Mouse (Mus musculus) midbrain, embryonic 11.5 days (tissue): ENCODE data around the gene Ccdc155. TPM values are rescaled to one million over a fixed set of nuclear protein-coding genes. Genes with fewer than 3 reads are reported as not detected.

Experiments used
- ATAC-seq: fragments of 200-750 bp; cut with Nextera tagmentation; 2 replicates; pipeline ENCODE4 v1.8.0; 2017; ENCODE audit warnings: moderate TSS enrichment, moderate library complexity; ENCODE audit not compliant: low FRiP score
- DNase-seq: peaks from one replicate; pipeline ENCODE4 v3.0.0; 2015; ENCODE audit warnings: low spot score; ENCODE audit errors: missing footprints
- H3K27ac ChIP-seq: fragments of 300-500 bp; sonication (generic); 2 replicates; pipeline ENCODE4 v1.5.1; 2014; ENCODE audit warnings: low read depth, low read length
- H3K27me3 ChIP-seq: fragments of 300-500 bp; sonication (generic); 2 replicates; pipeline ENCODE4 v1.6.1; 2014; ENCODE audit warnings: mild to moderate bottlenecking, low read length, moderate library complexity, mixed read lengths; ENCODE audit not compliant: control insufficient read depth, insufficient read depth
- H3K36me3 ChIP-seq: fragments of 300-500 bp; sonication (generic); 2 replicates; pipeline ENCODE4 v1.6.1; 2014; ENCODE audit warnings: mild to moderate bottlenecking, low read length, moderate library complexity, mixed read lengths; ENCODE audit not compliant: control insufficient read depth, insufficient read depth
- H3K4me1 ChIP-seq: fragments of 300-500 bp; sonication (generic); 2 replicates; pipeline ENCODE4 v1.6.1; 2014; ENCODE audit warnings: low read length; ENCODE audit not compliant: control insufficient read depth, insufficient read depth
- H3K4me2 ChIP-seq: fragments of 300-500 bp; sonication (generic); 2 replicates; pipeline ENCODE4 v1.6.1; 2014; ENCODE audit warnings: mild to moderate bottlenecking, moderate library complexity
- H3K4me3 ChIP-seq: fragments of 300-500 bp; sonication (generic); 2 replicates; pipeline ENCODE4 v1.5.1; 2014; ENCODE audit warnings: low read depth, low read length
- H3K9ac ChIP-seq: fragments of 300-500 bp; sonication (generic); 2 replicates; pipeline ENCODE4 v1.6.1; 2014; ENCODE audit warnings: low read length
- H3K9me3 ChIP-seq: fragments of 300-500 bp; sonication (generic); 2 replicates; pipeline ENCODE4 v1.6.1; 2016; ENCODE audit warnings: low read length; ENCODE audit not compliant: control insufficient read depth
- WGBS: fragments of 180-500 bp; shearing (Covaris S2); extraction: QIAGEN DNeasy Blood & Tissue Kit; methylation state at CpG from one replicate; pipeline ENCODE4 v1.1.7; 2014; 5-methylcytosine and 5-hydroxymethylcytosine counted together
- polyA plus RNA-seq: library from polyadenylated mRNA; unstranded; fragments of >200 nt; fragmentation: Nextera tagmentation; extraction: Ambion mirVana; gene quantifications from 2 replicates; pipeline ENCODE4 v1.2.1, GENCODE M21; 2014

Gene Ccdc155
- polyA plus RNA-seq, 1 experiment from 2014 or later = 0.86 TPM

GRCm38 (mm10) chr7:45163735-45164490, 40.8 kb downstream of the Ccdc155 start, which contains the start of gene Slc17a7:
Gene Slc17a7, plus strand, starts transcription at chr7:45163949.
- DNase-seq = peak; percentile 89
- H3K9ac ChIP-seq = peak within 1 kb of the TSS; percentile 49
- H3K27me3 ChIP-seq = peaks cover 63% of the 10 kb centered on the region
- 2% methylated on average over 40 of the region's 41 CpGs for WGBS
- no peaks in the 10 kb centered on the region; the same call in 1 of the 2 replicates for H3K36me3 ChIP-seq
- peak within 1 kb of the TSS; percentile 34 for H3K4me3 ChIP-seq
- H3K27ac ChIP-seq = no peak within 1 kb of the TSS
- H3K4me1 ChIP-seq = peaks cover 5% of the 10 kb centered on the region
- H3K9me3 ChIP-seq = no peaks in the 10 kb centered on the region
- peak within 1 kb of the TSS; percentile 59 for H3K4me2 ChIP-seq
- ATAC-seq = no peak

GRCm38 (mm10) chr7:45162996-45163615, 41.6 kb downstream of the Ccdc155 start:
- WGBS = 66% methylated on average over 9 of the region's 9 CpGs
- DNase-seq = no peak
- ATAC-seq = no peak
- Histone ChIP-seq H3K9ac (no peak overlapping the region), H3K4me2 (no peak overlapping the region), H3K4me3 (peak overlapping the region; percentile 34; the same call in 1 of the 2 replicates), H3K27ac (no peak overlapping the region), H3K36me3 (no peaks in the 10 kb centered on the region; the same call in 1 of the 2 replicates), H3K4me1 (peaks cover 5% of the 10 kb centered on the region), H3K9me3 (no peaks in the 10 kb centered on the region), H3K27me3 (peaks cover 55% of the 10 kb centered on the region)

GRCm38 (mm10) chr7:45162551-45162950, 42.1 kb downstream of the Ccdc155 start:
- Histone ChIP-seq H3K4me1 (peaks cover 5% of the 10 kb centered on the region), H3K27me3 (peaks cover 49% of the 10 kb centered on the region), H3K27ac (no peak overlapping the region), H3K9me3 (no peaks in the 10 kb centered on the region), H3K4me3 (no peak overlapping the region), H3K9ac (no peak overlapping the region), H3K36me3 (no peaks in the 10 kb centered on the region; the same call in 1 of the 2 replicates), H3K4me2 (peak overlapping the region; percentile 55)
- ATAC-seq = peak; percentile 12; the same call in 1 of the 2 replicates
- 27% methylated on average over 6 of the region's 6 CpGs for WGBS
- no peak for DNase-seq

- Histone ChIP-seq H3K9me3 (no peaks in the 10 kb centered on the region), H3K36me3 (no peaks in the 10 kb centered on the region; the same call in 1 of the 2 replicates), H3K27ac (no peak overlapping the region), H3K27me3 (peaks cover 42% of the 10 kb centered on the region), H3K4me3 (peak overlapping the region; percentile 29), H3K4me1 (peaks cover 5% of the 10 kb centered on the region), H3K4me2 (peak overlapping the region; percentile 55), H3K9ac (no peak overlapping the region)
- DNase-seq (peak; percentile 98), ATAC-seq (peak; percentile 89)
- WGBS = 5% methylated on average over 35 of the region's 35 CpGs
These were observed 42.8 kb downstream of the Ccdc155 start for GRCm38 (mm10) chr7:45161612-45162473.

- Histone ChIP-seq H3K4me2 (no peak overlapping the region), H3K36me3 (no peaks in the 10 kb centered on the region; the same call in 1 of the 2 replicates), H3K27ac (no peak overlapping the region), H3K9me3 (no peaks in the 10 kb centered on the region), H3K4me1 (peaks cover 5% of the 10 kb centered on the region), H3K4me3 (no peak overlapping the region), H3K9ac (no peak overlapping the region), H3K27me3 (peaks cover 33% of the 10 kb centered on the region)
- ATAC-seq (no peak), DNase-seq (no peak)
- 93% methylated on average over 3 of the region's 3 CpGs for WGBS
These were observed 43.8 kb downstream of the Ccdc155 start for GRCm38 (mm10) chr7:45160866-45161265.

GRCm38 (mm10) chr7:45160316-45160800, 44.3 kb downstream of the Ccdc155 start:
- H3K27ac ChIP-seq = no peak overlapping the region
- ATAC-seq (no peak), DNase-seq (no peak)
- no peak overlapping the region for H3K9ac ChIP-seq
- H3K4me3 ChIP-seq = no peak overlapping the region
- WGBS = 95% methylated on average over 6 of the region's 6 CpGs
- peaks cover 5% of the 10 kb centered on the region for H3K4me1 ChIP-seq
- no peak overlapping the region for H3K4me2 ChIP-seq
- no peaks in the 10 kb centered on the region; the same call in 1 of the 2 replicates for H3K36me3 ChIP-seq
- H3K9me3 ChIP-seq = no peaks in the 10 kb centered on the region
- peaks cover 28% of the 10 kb centered on the region for H3K27me3 ChIP-seq

GRCm38 (mm10) chr7:45158991-45159390, 45.7 kb downstream of the Ccdc155 start:
- 92% methylated on average over 6 of the region's 6 CpGs for WGBS
- no peak for ATAC-seq

GRCm38 (mm10) chr7:45157459-45157858, 47.2 kb downstream of the Ccdc155 start:
- no peak for ATAC-seq
- no peak overlapping the region for H3K4me2 ChIP-seq
- no peaks in the 10 kb centered on the region for H3K27me3 ChIP-seq
- no peak for DNase-seq
- no peak overlapping the region for H3K4me3 ChIP-seq
- H3K9ac ChIP-seq = no peak overlapping the region
- no peaks in the 10 kb centered on the region for H3K9me3 ChIP-seq
- no peaks in the 10 kb centered on the region; the same call in 1 of the 2 replicates for H3K36me3 ChIP-seq
- H3K27ac ChIP-seq = no peak overlapping the region
- 94% methylated on average over 14 of the region's 14 CpGs for WGBS
- peaks cover 8% of the 10 kb centered on the region; the same call in 1 of the 2 replicates for H3K4me1 ChIP-seq

More at GRCm38 (mm10) chr7:45158991-45159390, 45.7 kb downstream of the Ccdc155 start:
- H3K27ac ChIP-seq = no peak overlapping the region
- H3K36me3 ChIP-seq = no peaks in the 10 kb centered on the region; the same call in 1 of the 2 replicates
- peaks cover 6% of the 10 kb centered on the region for H3K4me1 ChIP-seq
- no peak overlapping the region for H3K4me3 ChIP-seq
- DNase-seq = no peak
- no peak overlapping the region for H3K9ac ChIP-seq
- H3K9me3 ChIP-seq = no peaks in the 10 kb centered on the region
- H3K4me2 ChIP-seq = no peak overlapping the region
- peaks cover 14% of the 10 kb centered on the region for H3K27me3 ChIP-seq
